Mouse (Mus musculus): ENCODE measurements at regions not wholly inside any gene's neighbourhood (a gene's known extent, or its start where the extent isn't known, plus 50 kb on each side); places are given as distances from the start of the nearest gene placed in this dataset.

DNA sequence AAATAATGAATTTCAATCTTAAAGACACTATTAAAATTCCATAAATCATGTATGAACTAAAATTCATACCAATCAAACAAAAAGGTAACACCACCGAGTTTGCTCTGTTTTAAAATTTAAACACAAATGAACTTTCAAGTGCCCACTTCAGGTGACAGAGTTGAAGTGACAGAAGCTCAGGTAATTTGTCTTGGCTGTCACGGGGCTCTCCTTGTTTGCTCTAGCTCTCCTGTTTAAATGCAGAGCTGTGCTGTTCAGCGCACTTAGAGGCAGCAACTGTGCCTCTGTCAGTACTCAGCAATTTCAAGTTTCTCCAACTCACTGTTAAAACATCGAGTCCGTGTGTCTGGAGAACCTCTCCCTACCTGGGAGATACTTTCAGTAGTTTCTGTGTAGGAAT is 193.8 kb upstream of the Zfp507 start:
- no peaks in the 10 kb centered on the region for H3K27me3 ChIP-seq (ENCODE audit: control insufficient read depth, insufficient read depth, low read length)
- H3K9me3 ChIP-seq (ENCODE audit: control insufficient read depth, low read length) = no peaks in the 10 kb centered on the region
- ATAC-seq (ENCODE audit: insufficient number of reproducible peaks, low FRiP score, low TSS enrichment, low read depth) = no peak
- peaks cover 6% of the 10 kb centered on the region; the same call in 1 of the 2 replicates for H3K4me1 ChIP-seq (ENCODE audit: control insufficient read depth, insufficient read depth, low read length)
- 78% methylated on average over 5 of the region's 5 CpGs for WGBS
- H3K4me3 ChIP-seq (ENCODE audit: low read depth, low read length) = no peak overlapping the region
- no peak overlapping the region for H3K4me2 ChIP-seq (ENCODE audit: low read depth, severe bottlenecking)
- DNase-seq (ENCODE audit: low spot score) = no peak
- no peaks in the 10 kb centered on the region for H3K36me3 ChIP-seq (ENCODE audit: control insufficient read depth, insufficient read depth, low read length)
- H3K9ac ChIP-seq (ENCODE audit: low read length) = no peak overlapping the region
- H3K27ac ChIP-seq (replicated peaks; ENCODE audit: low read depth, low read length) = no peak overlapping the region

DNA sequence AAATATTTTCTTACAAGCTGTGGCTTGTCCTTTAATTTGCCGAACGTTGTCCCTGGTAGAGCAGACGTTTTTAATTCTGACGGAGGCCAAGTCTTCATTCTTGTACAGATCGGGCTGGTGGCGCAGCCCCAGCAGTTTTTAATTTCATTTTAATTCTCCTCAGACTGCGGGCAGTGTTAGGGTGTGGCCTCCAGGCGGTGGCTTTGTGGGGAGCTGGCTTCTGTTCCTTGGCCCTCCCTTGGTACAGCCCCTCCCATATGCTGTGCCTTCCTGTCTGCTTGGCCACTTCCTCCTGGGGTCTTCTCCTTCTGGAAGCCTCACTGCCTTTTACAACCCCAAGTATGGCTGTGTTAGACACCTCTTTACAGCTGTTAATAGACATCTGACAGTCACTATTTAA is 189.7 kb upstream of the Zfp507 start:
- DNase-seq (ENCODE audit: low spot score) (peak; percentile 54), ATAC-seq (ENCODE audit: insufficient number of reproducible peaks, low FRiP score, low TSS enrichment, low read depth) (no peak)
- Histone ChIP-seq H3K4me1 (ENCODE audit: control insufficient read depth, insufficient read depth, low read length) (peaks cover 10% of the 10 kb centered on the region), H3K27ac (replicated peaks; ENCODE audit: low read depth, low read length) (no peak overlapping the region), H3K4me2 (ENCODE audit: low read depth, severe bottlenecking) (no peak overlapping the region), H3K9ac (ENCODE audit: low read length) (no peak overlapping the region), H3K4me3 (ENCODE audit: low read depth, low read length) (no peak overlapping the region), H3K27me3 (ENCODE audit: control insufficient read depth, insufficient read depth, low read length) (no peaks in the 10 kb centered on the region), H3K36me3 (ENCODE audit: control insufficient read depth, insufficient read depth, low read length) (no peaks in the 10 kb centered on the region), H3K9me3 (ENCODE audit: control insufficient read depth, low read length) (no peaks in the 10 kb centered on the region)
- WGBS = 18% methylated on average over 8 of the region's 8 CpGs

DNA sequence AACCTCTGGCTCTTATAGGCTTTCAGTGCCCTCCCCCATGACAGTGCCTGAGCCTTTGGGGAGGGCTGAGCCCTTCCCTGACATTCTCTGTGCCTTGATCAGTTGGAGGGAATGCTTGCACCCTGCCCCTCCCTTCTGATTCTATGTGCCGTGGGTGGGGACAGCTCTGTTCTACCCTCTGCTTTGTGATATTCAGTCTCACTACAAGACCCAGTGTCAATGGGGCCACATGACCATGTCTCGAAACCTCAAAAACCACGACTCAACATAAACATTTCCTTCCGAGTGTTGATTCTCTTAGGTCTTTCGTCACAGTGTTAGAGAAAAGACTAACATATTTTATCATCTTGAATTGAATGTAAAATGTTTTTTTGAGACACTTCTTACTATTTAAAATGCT is 188.3 kb upstream of the Zfp507 start:
- H3K27me3 ChIP-seq (ENCODE audit: control insufficient read depth, insufficient read depth, low read length) = no peaks in the 10 kb centered on the region
- H3K4me2 ChIP-seq (ENCODE audit: low read depth, severe bottlenecking) = no peak overlapping the region
- H3K9ac ChIP-seq (ENCODE audit: low read length) = no peak overlapping the region
- no peak overlapping the region for H3K4me3 ChIP-seq (ENCODE audit: low read depth, low read length)
- no peaks in the 10 kb centered on the region for H3K9me3 ChIP-seq (ENCODE audit: control insufficient read depth, low read length)
- DNase-seq (ENCODE audit: low spot score) (no peak), ATAC-seq (ENCODE audit: insufficient number of reproducible peaks, low FRiP score, low TSS enrichment, low read depth) (no peak)
- WGBS = 86% methylated on average over 5 of the region's 5 CpGs
- H3K27ac ChIP-seq (replicated peaks; ENCODE audit: low read depth, low read length) = no peak overlapping the region
- H3K36me3 ChIP-seq (ENCODE audit: control insufficient read depth, insufficient read depth, low read length) = no peaks in the 10 kb centered on the region
- peaks cover 10% of the 10 kb centered on the region for H3K4me1 ChIP-seq (ENCODE audit: control insufficient read depth, insufficient read depth, low read length)

DNA sequence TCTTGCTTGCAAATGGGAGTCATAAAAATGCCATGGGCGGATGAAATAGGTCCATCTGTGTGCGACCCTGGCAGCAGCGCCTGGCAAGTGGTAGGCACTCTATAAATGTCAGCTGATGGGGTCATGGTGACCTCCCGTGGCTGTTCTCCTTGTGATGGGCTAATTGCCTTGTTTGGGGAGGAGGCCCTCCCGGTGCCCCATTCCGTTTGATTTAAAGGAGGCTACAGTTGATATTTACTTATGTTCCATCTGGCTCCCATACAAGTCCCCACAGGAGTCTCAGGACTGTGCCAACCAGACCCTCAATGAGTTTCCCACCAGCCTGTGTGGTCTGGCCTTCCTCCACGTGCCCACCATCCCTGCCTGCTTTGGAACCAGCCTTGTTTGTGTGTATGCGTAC is 186.7 kb upstream of the Zfp507 start:
- ATAC-seq (ENCODE audit: insufficient number of reproducible peaks, low FRiP score, low TSS enrichment, low read depth) (no peak), DNase-seq (ENCODE audit: low spot score) (peak; percentile 53)
- H3K4me2 ChIP-seq (ENCODE audit: low read depth, severe bottlenecking) = no peak overlapping the region
- no peaks in the 10 kb centered on the region for H3K36me3 ChIP-seq (ENCODE audit: control insufficient read depth, insufficient read depth, low read length)
- H3K27me3 ChIP-seq (ENCODE audit: control insufficient read depth, insufficient read depth, low read length) = no peaks in the 10 kb centered on the region
- H3K4me1 ChIP-seq (ENCODE audit: control insufficient read depth, insufficient read depth, low read length) = peaks cover 10% of the 10 kb centered on the region
- no peak overlapping the region for H3K4me3 ChIP-seq (ENCODE audit: low read depth, low read length)
- WGBS = 24% methylated on average over 8 of the region's 8 CpGs
- no peaks in the 10 kb centered on the region for H3K9me3 ChIP-seq (ENCODE audit: control insufficient read depth, low read length)
- H3K9ac ChIP-seq (ENCODE audit: low read length) = no peak overlapping the region
- H3K27ac ChIP-seq (replicated peaks; ENCODE audit: low read depth, low read length) = no peak overlapping the region

DNA sequence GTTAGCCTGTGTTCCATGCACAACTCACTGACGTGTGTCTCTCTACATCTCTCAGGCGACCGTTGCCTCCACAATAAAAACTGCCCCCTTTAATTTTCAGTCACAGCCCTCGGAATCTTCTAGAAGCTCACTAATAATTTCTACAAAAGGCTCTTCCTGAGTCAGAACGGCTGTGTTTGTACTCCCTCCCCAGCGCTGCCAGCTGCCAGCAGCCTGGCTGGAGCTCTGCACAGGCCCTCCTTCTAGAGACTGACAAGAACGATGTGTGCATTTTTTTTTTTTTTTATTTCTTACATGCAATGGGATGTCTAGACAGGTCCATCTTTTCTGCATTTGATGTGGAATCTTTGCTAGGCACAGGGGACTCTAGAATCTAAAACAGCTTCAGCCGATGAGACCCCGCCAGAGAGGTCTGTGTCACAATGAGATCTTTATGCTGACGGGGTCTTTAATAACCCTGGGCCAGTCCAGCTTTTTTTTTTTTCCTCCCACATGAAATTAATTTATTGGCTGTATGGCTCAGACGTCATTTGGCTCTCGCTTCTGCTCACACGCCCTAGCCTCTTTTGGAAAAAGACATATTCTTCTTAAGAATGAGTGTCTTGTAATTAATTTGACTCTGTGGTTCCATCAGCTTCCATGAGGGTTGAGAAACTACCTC is 185.8 kb upstream of the Zfp507 start:
- peak; percentile 31 for DNase-seq (ENCODE audit: low spot score)
- Histone ChIP-seq H3K4me1 (ENCODE audit: control insufficient read depth, insufficient read depth, low read length) (peaks cover 10% of the 10 kb centered on the region), H3K9ac (ENCODE audit: low read length) (no peak overlapping the region), H3K4me3 (ENCODE audit: low read depth, low read length) (no peak overlapping the region), H3K27ac (replicated peaks; ENCODE audit: low read depth, low read length) (no peak overlapping the region; the same call in 1 of the 2 replicates), H3K4me2 (ENCODE audit: low read depth, severe bottlenecking) (no peak overlapping the region), H3K36me3 (ENCODE audit: control insufficient read depth, insufficient read depth, low read length) (no peaks in the 10 kb centered on the region), H3K27me3 (ENCODE audit: control insufficient read depth, insufficient read depth, low read length) (no peaks in the 10 kb centered on the region), H3K9me3 (ENCODE audit: control insufficient read depth, low read length) (no peaks in the 10 kb centered on the region)
- no peak for ATAC-seq (ENCODE audit: insufficient number of reproducible peaks, low FRiP score, low TSS enrichment, low read depth)
- WGBS = 53% methylated on average over 13 of the region's 13 CpGs

DNA sequence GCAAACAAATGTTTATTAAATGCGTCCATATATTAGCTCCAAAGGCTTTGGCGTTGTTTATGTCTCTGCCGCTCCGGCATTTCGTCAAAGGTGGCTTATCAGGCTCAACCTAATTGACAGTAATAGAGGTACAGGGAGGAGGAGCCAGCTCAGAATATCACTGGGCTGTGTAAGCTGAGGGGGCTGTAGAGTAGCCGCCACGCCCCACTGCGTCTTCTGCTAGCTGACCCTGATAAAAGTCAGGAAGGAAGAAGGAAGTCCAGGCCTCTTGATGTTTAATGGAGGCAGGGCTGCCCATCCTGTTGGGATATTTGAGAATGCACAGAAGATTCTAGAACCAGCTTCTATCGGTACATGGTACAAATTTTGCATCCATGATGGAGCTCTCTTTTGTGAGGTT is 175.2 kb upstream of the Zfp507 start:
- Histone ChIP-seq H3K9ac (ENCODE audit: low read length) (no peak overlapping the region), H3K4me1 (ENCODE audit: control insufficient read depth, insufficient read depth, low read length) (no peaks in the 10 kb centered on the region), H3K27me3 (ENCODE audit: control insufficient read depth, insufficient read depth, low read length) (no peaks in the 10 kb centered on the region), H3K9me3 (ENCODE audit: control insufficient read depth, low read length) (no peaks in the 10 kb centered on the region), H3K27ac (replicated peaks; ENCODE audit: low read depth, low read length) (no peak overlapping the region), H3K4me3 (ENCODE audit: low read depth, low read length) (no peak overlapping the region), H3K36me3 (ENCODE audit: control insufficient read depth, insufficient read depth, low read length) (no peaks in the 10 kb centered on the region), H3K4me2 (ENCODE audit: low read depth, severe bottlenecking) (no peak overlapping the region)
- DNase-seq (ENCODE audit: low spot score) (no peak), ATAC-seq (ENCODE audit: insufficient number of reproducible peaks, low FRiP score, low TSS enrichment, low read depth) (no peak)
- 90% methylated on average over 9 of the region's 9 CpGs for WGBS

DNA sequence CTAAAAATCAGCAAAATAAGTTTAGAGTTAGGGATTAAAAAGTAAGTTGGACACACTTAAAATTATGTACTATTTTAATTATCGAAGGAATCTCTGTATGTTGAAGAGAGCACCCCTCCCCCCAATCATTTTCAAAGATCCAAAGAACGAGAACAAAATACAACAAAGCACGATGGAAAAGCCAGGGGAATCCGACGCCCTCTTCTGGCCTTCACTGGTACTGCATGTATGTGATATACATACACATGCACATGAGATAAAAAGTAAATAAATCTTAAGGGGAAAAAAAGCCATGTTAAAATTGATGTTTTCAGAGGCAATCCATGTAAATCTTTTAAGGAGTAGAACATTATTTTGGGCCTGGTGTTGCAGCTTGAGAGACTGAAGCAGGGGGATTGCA is 155.9 kb upstream of the Zfp507 start:
- no peak for ATAC-seq (ENCODE audit: insufficient number of reproducible peaks, low FRiP score, low TSS enrichment, low read depth)
- H3K4me1 ChIP-seq (ENCODE audit: control insufficient read depth, insufficient read depth, low read length) = 0 out of 2 replicates have a peak, but pooled peaks cover 5% of the 10 kb centered on the region
- no peak for DNase-seq (ENCODE audit: low spot score)
- WGBS = 44% methylated on average over 5 of the region's 5 CpGs
- no peak overlapping the region for H3K4me3 ChIP-seq (ENCODE audit: low read depth, low read length)
- no peak overlapping the region for H3K4me2 ChIP-seq (ENCODE audit: low read depth, severe bottlenecking)
- H3K9me3 ChIP-seq (ENCODE audit: control insufficient read depth, low read length) = no peaks in the 10 kb centered on the region
- no peak overlapping the region for H3K9ac ChIP-seq (ENCODE audit: low read length)
- no peak overlapping the region for H3K27ac ChIP-seq (replicated peaks; ENCODE audit: low read depth, low read length)
- no peaks in the 10 kb centered on the region for H3K27me3 ChIP-seq (ENCODE audit: control insufficient read depth, insufficient read depth, low read length)
- H3K36me3 ChIP-seq (ENCODE audit: control insufficient read depth, insufficient read depth, low read length) = no peaks in the 10 kb centered on the region

DNA sequence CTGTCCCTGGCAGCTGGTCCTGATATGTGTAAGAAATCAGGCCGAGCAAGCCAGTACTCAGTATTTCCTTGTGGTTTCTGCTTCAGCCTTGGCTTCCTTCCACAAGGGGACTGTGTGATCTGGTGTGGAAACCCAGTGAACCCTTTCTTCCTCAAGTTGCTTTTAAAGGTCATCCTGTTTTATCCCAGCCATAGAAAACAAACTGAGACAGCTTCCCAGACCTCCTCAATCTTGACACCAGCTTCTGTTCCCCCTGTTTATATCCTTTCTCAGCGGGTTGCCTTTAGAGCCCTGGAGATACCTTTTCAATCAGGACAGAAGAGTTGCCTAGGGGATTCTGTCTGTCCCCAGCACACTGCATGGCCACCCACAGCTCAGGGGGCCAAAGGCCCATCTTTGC is 155.2 kb upstream of the Zfp507 start:
- H3K4me3 ChIP-seq (ENCODE audit: low read depth, low read length) = no peak overlapping the region
- 0 out of 2 replicates have a peak, but pooled peaks cover 5% of the 10 kb centered on the region for H3K4me1 ChIP-seq (ENCODE audit: control insufficient read depth, insufficient read depth, low read length)
- no peak overlapping the region for H3K9ac ChIP-seq (ENCODE audit: low read length)
- no peak overlapping the region for H3K27ac ChIP-seq (replicated peaks; ENCODE audit: low read depth, low read length)
- DNase-seq (ENCODE audit: low spot score) (no peak), ATAC-seq (ENCODE audit: insufficient number of reproducible peaks, low FRiP score, low TSS enrichment, low read depth) (no peak)
- no peaks in the 10 kb centered on the region for H3K27me3 ChIP-seq (ENCODE audit: control insufficient read depth, insufficient read depth, low read length)
- H3K36me3 ChIP-seq (ENCODE audit: control insufficient read depth, insufficient read depth, low read length) = no peaks in the 10 kb centered on the region
- no peak overlapping the region for H3K4me2 ChIP-seq (ENCODE audit: low read depth, severe bottlenecking)
- H3K9me3 ChIP-seq (ENCODE audit: control insufficient read depth, low read length) = no peaks in the 10 kb centered on the region
- 38% methylated on average over 2 of the region's 2 CpGs for WGBS

DNA sequence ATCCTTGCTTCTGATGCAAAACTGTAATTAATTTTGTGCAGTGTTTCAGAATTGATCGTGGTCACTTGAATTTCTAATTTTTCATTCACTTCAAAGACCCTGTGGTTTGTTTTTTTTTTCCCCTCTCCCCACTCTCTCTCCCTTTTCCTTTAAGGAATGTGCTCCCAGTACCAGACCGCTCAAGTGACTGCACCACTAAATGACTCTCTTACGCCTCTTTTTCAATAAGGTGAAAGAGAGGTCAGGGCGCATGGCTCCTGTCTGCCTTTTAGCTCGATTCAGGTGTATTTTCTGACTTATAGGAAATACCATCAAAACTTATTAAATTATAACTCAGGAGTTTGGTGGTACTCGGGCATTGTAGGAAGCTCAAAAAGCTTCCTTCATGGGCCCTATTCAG is 146.0 kb upstream of the Zfp507 start:
- H3K36me3 ChIP-seq (ENCODE audit: control insufficient read depth, insufficient read depth, low read length) = no peaks in the 10 kb centered on the region
- H3K9me3 ChIP-seq (ENCODE audit: control insufficient read depth, low read length) = no peaks in the 10 kb centered on the region
- H3K9ac ChIP-seq (ENCODE audit: low read length) = no peak overlapping the region
- 0 out of 2 replicates have a peak, but pooled peaks cover 2% of the 10 kb centered on the region for H3K4me1 ChIP-seq (ENCODE audit: control insufficient read depth, insufficient read depth, low read length)
- H3K4me3 ChIP-seq (ENCODE audit: low read depth, low read length) = no peak overlapping the region
- 11% methylated on average over 6 of the region's 6 CpGs for WGBS
- DNase-seq (ENCODE audit: low spot score) (no peak), ATAC-seq (ENCODE audit: insufficient number of reproducible peaks, low FRiP score, low TSS enrichment, low read depth) (no peak)
- peak overlapping the region; percentile 0; the same call in 1 of the 2 replicates for H3K4me2 ChIP-seq (ENCODE audit: low read depth, severe bottlenecking)
- H3K27me3 ChIP-seq (ENCODE audit: control insufficient read depth, insufficient read depth, low read length) = no peaks in the 10 kb centered on the region
- no peak overlapping the region for H3K27ac ChIP-seq (replicated peaks; ENCODE audit: low read depth, low read length)

All from limb, embryonic 11.5 days (tissue).